Mouse (Mus musculus) lung, postnatal 25 days (tissue): Measurements from ENCODE around the gene Pipox.
A peak's percentile ranks its signal among the peaks of the same experiment; 100 is the strongest.

ENCODE experiments used
- DNase-seq: peaks from one replicate; pipeline ENCODE4 v3.0.0; 2022; ENCODE audit warnings: low spot score

Gene Pipox

GRCm38 (mm10) chr11:77893787-77894718, at the start of gene Pipox:
Gene Pipox, minus strand, starts transcription at chr11:77894096.
- DNase-seq: peak; percentile 91

- DNase-seq: no peak
These were observed 48.3 kb upstream of the Pipox start for GRCm38 (mm10) chr11:77942230-77942629.

GRCm38 (mm10) chr11:77937649-77938410, 43.9 kb upstream of the Pipox start:
- DNase-seq: no peak

GRCm38 (mm10) chr11:77936846-77937245, 43.0 kb upstream of the Pipox start:
- no peak for DNase-seq

- no peak for DNase-seq
These were observed 40.8 kb upstream of the Pipox start for GRCm38 (mm10) chr11:77934568-77935311.

GRCm38 (mm10) chr11:77934111-77934521, 40.2 kb upstream of the Pipox start:
- no peak for DNase-seq

- no peak for DNase-seq
These were observed 38.7 kb upstream of the Pipox start for GRCm38 (mm10) chr11:77932576-77932975.

GRCm38 (mm10) chr11:77931541-77932433, 37.9 kb upstream of the Pipox start:
- DNase-seq: no peak

GRCm38 (mm10) chr11:77930751-77931540, 37.0 kb upstream of the Pipox start, which contains the start of gene Sez6:
Gene Sez6, plus strand, starts transcription at chr11:77930800.
- peak; percentile 43 for DNase-seq

GRCm38 (mm10) chr11:77927837-77928236, 33.9 kb upstream of the Pipox start:
- DNase-seq: no peak

GRCm38 (mm10) chr11:77926666-77927065, 32.8 kb upstream of the Pipox start:
- DNase-seq: no peak

- no peak for DNase-seq
These were observed 32.2 kb upstream of the Pipox start for GRCm38 (mm10) chr11:77925836-77926657.

- no peak for DNase-seq
These were observed 29.4 kb upstream of the Pipox start for GRCm38 (mm10) chr11:77923285-77923684.

GRCm38 (mm10) chr11:77917166-77917565, 23.3 kb upstream of the Pipox start:
- DNase-seq: no peak

GRCm38 (mm10) chr11:77916741-77917140, 22.8 kb upstream of the Pipox start:
- DNase-seq: no peak

- no peak for DNase-seq
These were observed 20.8 kb upstream of the Pipox start for GRCm38 (mm10) chr11:77914598-77915260.

GRCm38 (mm10) chr11:77913505-77913904, 19.6 kb upstream of the Pipox start:
- DNase-seq: no peak

- DNase-seq: no peak
These were observed 15.9 kb upstream of the Pipox start for GRCm38 (mm10) chr11:77909776-77910175.

GRCm38 (mm10) chr11:77909376-77909775, 15.5 kb upstream of the Pipox start:
- no peak for DNase-seq
